Mouse (Mus musculus): Measurements from ENCODE around the gene Mettl2. TPM values are rescaled to one million over a fixed set of nuclear protein-coding genes. Genes with fewer than 3 reads are reported as not detected.
"Not testable (repeated sequence)": the region's sequence is repeated elsewhere in the genome, so short reads cannot be mapped to it uniquely, and the experiment has no call there.

Mettl2 gene
- polyA plus RNA-seq (2015; fragmentation: Nextera tagmentation; extraction: Ambion mirVana): 14.9 and 15.0 TPM in 2 replicates

DNA sequence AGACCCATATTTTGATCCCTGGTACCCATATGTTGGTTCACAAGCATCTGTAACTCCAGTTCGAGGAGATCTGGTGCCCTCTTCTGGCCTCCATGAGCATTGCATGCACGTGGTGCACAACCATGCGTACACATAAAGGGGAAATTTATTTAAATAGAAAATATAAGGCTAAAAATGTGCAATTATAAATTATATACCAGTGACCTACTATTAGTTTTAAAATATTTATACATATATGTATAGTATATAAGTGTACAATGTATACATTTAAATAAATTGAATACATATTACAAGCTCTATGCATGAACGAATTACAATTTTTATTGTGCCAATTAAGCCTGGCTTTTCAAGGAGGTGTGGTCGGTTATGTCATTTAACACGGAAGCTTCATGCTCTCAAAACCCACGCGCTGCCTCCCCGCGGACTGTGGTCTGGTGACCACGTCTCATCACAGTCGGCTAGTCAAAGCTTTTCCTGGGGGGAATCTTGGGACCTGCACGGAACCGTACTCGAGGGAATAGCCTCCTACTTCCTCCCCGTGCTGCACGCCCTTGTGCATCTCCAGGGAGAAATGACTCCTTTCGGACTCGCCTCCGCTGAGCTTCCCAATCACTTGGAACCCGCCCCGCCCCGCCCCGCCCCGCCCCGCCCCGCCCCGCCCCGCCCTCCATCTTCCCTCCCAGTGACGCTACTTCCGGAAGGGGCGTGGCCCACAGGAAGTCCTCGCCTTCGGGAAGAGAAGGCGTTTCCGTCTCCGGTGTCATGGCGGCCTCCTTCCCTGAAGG lies at the start of gene Mettl2:
Gene Mettl2 (plus strand): TSS at position 691 of the 785 bp plus-strand sequence.
- H3K4me2 ChIP-seq (replicated peaks; ENCODE audit: low read depth): peak within 1 kb of the TSS; percentile 89
- peak within 1 kb of the TSS; percentile 98 for H3K4me3 ChIP-seq (ENCODE audit: low read depth, low read length)
- peak; percentile 89 for DNase-seq (ENCODE audit: low spot score)
- no peaks in the 10 kb centered on the region for H3K9me3 ChIP-seq (ENCODE audit: control insufficient read depth, low read length)
- TF ChIP-seq CTCF (IDR thresholded peaks at IDR 0.05; ENCODE audit: low read depth) (peak; percentile 81), EP300 (optimal IDR thresholded peaks at IDR 0.05) (no peak)
- H3K36me3 ChIP-seq (ENCODE audit: control insufficient read depth, insufficient read depth, low read length): no peaks in the 10 kb centered on the region
- no peaks in the 10 kb centered on the region for H3K27me3 ChIP-seq (ENCODE audit: control insufficient read depth, insufficient read depth, low read length)
- ATAC-seq (ENCODE audit: low FRiP score, low TSS enrichment): peak; percentile 94
- peak within 1 kb of the TSS; percentile 79 for H3K9ac ChIP-seq (ENCODE audit: low read length)
- 2% methylated on average over 22 of the region's 38 CpGs for WGBS
- 0 out of 2 replicates have a peak, but pooled peaks cover 4% of the 10 kb centered on the region for H3K4me1 ChIP-seq (replicated peaks; ENCODE audit: control insufficient read depth, insufficient read depth)
- peak within 1 kb of the TSS; percentile 69 for H3K27ac ChIP-seq (replicated peaks)

DNA sequence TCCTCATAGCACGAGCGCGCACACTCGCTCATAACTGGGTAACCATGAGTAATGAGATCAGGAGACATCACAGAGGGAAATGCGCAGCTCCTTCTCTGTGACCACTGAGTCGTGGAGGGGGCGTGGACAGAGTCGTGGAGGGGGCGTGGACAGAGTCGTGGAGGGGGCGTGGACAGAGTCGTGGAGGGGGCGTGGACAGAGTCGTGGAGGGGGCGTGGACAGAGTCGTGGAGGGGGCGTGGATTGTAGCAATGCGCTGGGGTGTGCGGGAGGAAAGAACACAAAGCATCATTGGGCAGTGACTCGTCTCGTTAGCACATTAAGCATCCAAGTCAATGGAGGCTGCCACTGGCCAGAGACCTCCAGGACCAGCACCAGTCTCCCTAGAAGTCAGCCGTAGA lies 13.8 kb upstream of the Mettl2 start:
- not testable (repeated sequence) for H3K27me3 ChIP-seq (ENCODE audit: control insufficient read depth, insufficient read depth, low read length); ATAC-seq (ENCODE audit: low FRiP score, low TSS enrichment); H3K36me3 ChIP-seq (ENCODE audit: control insufficient read depth, insufficient read depth, low read length); H3K9me3 ChIP-seq (ENCODE audit: control insufficient read depth, low read length); DNase-seq (ENCODE audit: low spot score); H3K4me2 ChIP-seq (replicated peaks; ENCODE audit: low read depth); H3K4me3 ChIP-seq (ENCODE audit: low read depth, low read length); H3K4me1 ChIP-seq (replicated peaks; ENCODE audit: control insufficient read depth, insufficient read depth); H3K9ac ChIP-seq (ENCODE audit: low read length); H3K27ac ChIP-seq (replicated peaks)
- 82% methylated on average over 19 of the region's 22 CpGs for WGBS

GRCm38 (mm10) chr11:105117814-105118213 lies 8.4 kb upstream of the Mettl2 start:
- no peaks in the 10 kb centered on the region for H3K4me1 ChIP-seq (replicated peaks; ENCODE audit: control insufficient read depth, insufficient read depth)

DNA sequence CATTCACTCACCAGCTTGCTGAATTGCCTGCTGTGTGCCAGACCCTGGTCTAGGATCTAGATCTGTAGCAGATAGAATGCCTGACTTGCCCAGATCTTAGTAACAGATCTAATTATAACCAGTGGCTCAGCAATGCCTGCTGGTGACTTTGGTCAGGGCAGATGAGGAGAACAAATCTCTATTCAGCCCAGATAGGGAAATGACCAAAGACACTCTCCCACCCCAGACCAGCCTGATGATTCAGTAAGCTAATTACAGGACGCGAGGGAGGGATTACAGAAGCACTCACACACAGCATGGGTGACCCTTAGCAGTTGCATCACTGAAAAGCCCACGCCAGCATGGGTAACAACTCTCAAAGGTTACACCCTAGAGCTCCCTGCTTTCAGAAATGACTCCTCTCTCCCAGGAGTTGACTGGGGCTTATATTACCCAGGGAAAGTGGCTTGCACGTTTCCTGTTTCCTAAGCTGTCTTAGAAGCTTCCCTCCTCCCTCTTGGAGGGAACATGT lies 5.6 kb upstream of the Mettl2 start:
- H3K27ac ChIP-seq (replicated peaks): no peak overlapping the region
- H3K27me3 ChIP-seq (ENCODE audit: control insufficient read depth, insufficient read depth, low read length): no peaks in the 10 kb centered on the region
- WGBS: 25% methylated on average over 4 of the region's 4 CpGs
- H3K9ac ChIP-seq (ENCODE audit: low read length): no peak overlapping the region
- H3K36me3 ChIP-seq (ENCODE audit: control insufficient read depth, insufficient read depth, low read length): no peaks in the 10 kb centered on the region
- ATAC-seq (ENCODE audit: low FRiP score, low TSS enrichment): no peak
- TF ChIP-seq EP300 (optimal IDR thresholded peaks at IDR 0.05) (no peak), CTCF (IDR thresholded peaks at IDR 0.05; ENCODE audit: low read depth) (no peak)
- no peak for DNase-seq (ENCODE audit: low spot score)
- H3K4me1 ChIP-seq (replicated peaks; ENCODE audit: control insufficient read depth, insufficient read depth): no peaks in the 10 kb centered on the region
- H3K4me2 ChIP-seq (replicated peaks; ENCODE audit: low read depth): no peak overlapping the region
- no peaks in the 10 kb centered on the region for H3K9me3 ChIP-seq (ENCODE audit: control insufficient read depth, low read length)
- no peak overlapping the region for H3K4me3 ChIP-seq (ENCODE audit: low read depth, low read length)

More at GRCm38 (mm10) chr11:105117814-105118213, 8.4 kb upstream of the Mettl2 start:
- Histone ChIP-seq H3K4me2 (replicated peaks; ENCODE audit: low read depth) (no peak overlapping the region), H3K9ac (ENCODE audit: low read length) (no peak overlapping the region), H3K27ac (replicated peaks) (no peak overlapping the region), H3K36me3 (ENCODE audit: control insufficient read depth, insufficient read depth, low read length) (no peaks in the 10 kb centered on the region), H3K4me3 (ENCODE audit: low read depth, low read length) (no peak overlapping the region), H3K9me3 (ENCODE audit: control insufficient read depth, low read length) (no peaks in the 10 kb centered on the region), H3K27me3 (ENCODE audit: control insufficient read depth, insufficient read depth, low read length) (no peaks in the 10 kb centered on the region)
- no peak for TF ChIP-seq CTCF (IDR thresholded peaks at IDR 0.05; ENCODE audit: low read depth)
- 87% methylated on average over 7 of the region's 7 CpGs for WGBS
- ATAC-seq (ENCODE audit: low FRiP score, low TSS enrichment) (no peak), DNase-seq (ENCODE audit: low spot score) (no peak)

GRCm38 (mm10) chr11:105121792-105122191 lies 4.4 kb upstream of the Mettl2 start:
- DNase-seq (ENCODE audit: low spot score); H3K9ac ChIP-seq (ENCODE audit: low read length); H3K36me3 ChIP-seq (ENCODE audit: control insufficient read depth, insufficient read depth, low read length); ATAC-seq (ENCODE audit: low FRiP score, low TSS enrichment); H3K9me3 ChIP-seq (ENCODE audit: control insufficient read depth, low read length); H3K27ac ChIP-seq (replicated peaks); H3K27me3 ChIP-seq (ENCODE audit: control insufficient read depth, insufficient read depth, low read length); H3K4me2 ChIP-seq (replicated peaks; ENCODE audit: low read depth); H3K4me1 ChIP-seq (replicated peaks; ENCODE audit: control insufficient read depth, insufficient read depth); H3K4me3 ChIP-seq (ENCODE audit: low read depth, low read length): not testable (repeated sequence)
- peak; percentile 22; the same call in 1 of the 2 replicates for TF ChIP-seq CTCF (IDR thresholded peaks at IDR 0.05; ENCODE audit: low read depth)
- WGBS: 72% methylated on average over 5 of the region's 5 CpGs

DNA sequence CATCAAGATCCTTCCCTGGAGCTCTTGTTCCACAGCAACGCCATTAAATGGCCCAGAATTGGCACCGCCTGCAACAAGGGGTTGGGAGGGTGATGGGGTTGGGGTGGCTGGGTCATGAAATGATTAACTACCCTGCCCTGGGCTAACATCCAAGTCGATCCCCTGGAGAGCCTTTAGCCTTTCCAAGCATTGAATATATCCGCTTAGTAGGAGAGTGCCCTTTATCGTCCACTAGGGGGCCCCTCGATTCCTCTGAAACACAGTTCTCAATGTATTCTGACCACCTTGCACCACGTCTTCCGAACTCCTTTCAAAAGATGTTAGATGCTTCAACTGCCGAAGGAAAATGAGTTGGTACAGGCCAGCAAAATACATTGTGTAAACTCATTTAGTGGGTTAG lies 2.2 kb upstream of the Mettl2 start:
- no peak overlapping the region for H3K27ac ChIP-seq (replicated peaks)
- no peaks in the 10 kb centered on the region for H3K27me3 ChIP-seq (ENCODE audit: control insufficient read depth, insufficient read depth, low read length)
- no peak for ATAC-seq (ENCODE audit: low FRiP score, low TSS enrichment)
- H3K4me1 ChIP-seq (replicated peaks; ENCODE audit: control insufficient read depth, insufficient read depth): 0 out of 2 replicates have a peak, but pooled peaks cover 4% of the 10 kb centered on the region
- 3% methylated on average over 9 of the region's 9 CpGs for WGBS
- no peaks in the 10 kb centered on the region for H3K9me3 ChIP-seq (ENCODE audit: control insufficient read depth, low read length)
- TF ChIP-seq EP300 (optimal IDR thresholded peaks at IDR 0.05): no peak
- TF ChIP-seq CTCF (IDR thresholded peaks at IDR 0.05; ENCODE audit: low read depth): peak; percentile 80
- peak; percentile 41 for DNase-seq (ENCODE audit: low spot score)
- no peaks in the 10 kb centered on the region for H3K36me3 ChIP-seq (ENCODE audit: control insufficient read depth, insufficient read depth, low read length)
- H3K9ac ChIP-seq (ENCODE audit: low read length): no peak overlapping the region
- no peak overlapping the region for H3K4me2 ChIP-seq (replicated peaks; ENCODE audit: low read depth)
- no peak overlapping the region for H3K4me3 ChIP-seq (ENCODE audit: low read depth, low read length)

Data from stomach, postnatal 0 days (tissue).